In genomic region chr10:7298377-7298776, GRCm38 (mm10) we compare ENCODE assay signal across 27 mouse cellular contexts.
DNase-seq lines count a peak whose midpoint lies in the region; ATAC-seq and TF ChIP-seq lines count a peak whose summit lies in the region.
"Had no signal": no experiment of that assay in that cellular context is flagged by ENCODE, and none has a peak within 500 bp of the region (broad histone marks: within the 10 kb centered on the region; RNA-seq: fewer than 3 reads in every experiment).

No protein-coding gene starts in this region.

- no peaks in the 10 kb centered on the region for H3K27me3 ChIP-seq in kidney, adult 2 months (replicated peaks; ENCODE audit: control insufficient read depth, insufficient read depth, low read length)
- H3K27me3 ChIP-seq in liver, embryonic 12.5 days (replicated peaks), result no peaks in the 10 kb centered on the region
- H3K27me3 ChIP-seq in liver, embryonic 14.5 days (ENCODE audit: control insufficient read depth, insufficient read depth, low read length), result no peaks in the 10 kb centered on the region
- H3K27me3 ChIP-seq: embryonic facial prominence, embryonic 15.5 days; forebrain, embryonic 12.5 days; limb, embryonic 13.5 days; midbrain, embryonic 13.5 days; neural tube, embryonic 15.5 days; stomach, embryonic 15.5 days had no signal

- no peak overlapping the region for H3K4me2 ChIP-seq in liver, embryonic 12.5 days
- no peak overlapping the region for H3K4me2 ChIP-seq in liver, embryonic 14.5 days (ENCODE audit: low read depth)
- H3K4me2 ChIP-seq: embryonic facial prominence, embryonic 15.5 days; forebrain, embryonic 12.5 days; hindbrain, embryonic 14.5 days; limb, embryonic 13.5 days; midbrain, embryonic 13.5 days; neural tube, embryonic 15.5 days; stomach, embryonic 15.5 days had no signal

- 0 out of 2 replicates have a peak, but pooled peaks have one; percentile 18 for ATAC-seq in liver, embryonic 12.5 days
- 0 out of 2 replicates have a peak, but pooled peaks have one; percentile 37 for ATAC-seq in liver, embryonic 14.5 days (ENCODE audit: insufficient read depth)
- ATAC-seq in monocyte, adult 5-6 weeks (replicated peaks; ENCODE audit: insufficient number of reproducible peaks, low FRiP score, low TSS enrichment, poor library complexity, severe bottlenecking), result no peak
- ATAC-seq: intestine, postnatal 0 days; midbrain, embryonic 13.5 days had no signal

- no peak for TF ChIP-seq POLR2A in kidney, adult 2 months (IDR thresholded peaks at IDR 0.05; ENCODE audit: low read depth, low read length)

- H3K4me3 ChIP-seq in kidney, adult 2 months (ENCODE audit: insufficient read depth, low read depth, low read length), result no peak overlapping the region
- H3K4me3 ChIP-seq in liver, embryonic 12.5 days, result no peak overlapping the region
- H3K4me3 ChIP-seq in liver, embryonic 14.5 days (ENCODE audit: insufficient read depth in 1 of 2, low read depth in 2 of 2, low read length in 2 of 2), result no peak overlapping the region
- H3K4me3 ChIP-seq: embryonic facial prominence, embryonic 10.5 days; embryonic facial prominence, embryonic 15.5 days; forebrain, embryonic 12.5 days; heart, embryonic 10.5 days; layer of hippocampus, adult 2 months; limb, embryonic 13.5 days; midbrain, embryonic 13.5 days; neural tube, embryonic 15.5 days; stomach, embryonic 15.5 days had no signal

- H3K36me3 ChIP-seq in kidney, adult 2 months (ENCODE audit: control insufficient read depth, insufficient read depth, low read length), result no peaks in the 10 kb centered on the region
- H3K36me3 ChIP-seq in liver, embryonic 12.5 days, result no peaks in the 10 kb centered on the region
- no peaks in the 10 kb centered on the region for H3K36me3 ChIP-seq in liver, embryonic 14.5 days (replicated peaks; ENCODE audit: control insufficient read depth, insufficient read depth, low read depth)
- H3K36me3 ChIP-seq: embryonic facial prominence, embryonic 10.5 days; embryonic facial prominence, embryonic 15.5 days; forebrain, embryonic 12.5 days; heart, embryonic 10.5 days; limb, embryonic 13.5 days; midbrain, embryonic 13.5 days; neural tube, embryonic 15.5 days; stomach, embryonic 15.5 days had no signal

- no peak for TF ChIP-seq EP300 in liver, embryonic 14.5 days (IDR thresholded peaks at IDR 0.05; ENCODE audit: low read depth)

- 69% methylated on average over 7 of the region's 7 CpGs for WGBS in kidney, adult 2 months
- WGBS in liver, embryonic 12.5 days (ENCODE audit: insufficient replicate concordance), result 73% methylated on average over 7 of the region's 7 CpGs
- 70% methylated on average over 7 of the region's 7 CpGs for whole genome bisulfite sequencing in liver, embryonic 14.5 days (ENCODE audit: insufficient replicate concordance)

- peak; percentile 61 for DNase-seq in kidney, adult 2 months
- no peak for DNase-seq in kidney, postnatal 4 days
- no peak for DNase-seq in liver
- no peak for DNase-seq in liver, embryonic 14.5 days (ENCODE audit: low read depth in 3 of 3, low spot score in 3 of 3)
- DNase-seq: adrenal gland, adult 8-10 months; B cell, adult 2 months; cerebellum, adult 8-10 months; cerebellum, postnatal 25 days; gastrocnemius, postnatal 14 days; lung, adult 2 months; lung, postnatal 10 days; retina, postnatal 1 day; right cerebral cortex, postnatal 14 days had no signal

- H3K9me3 ChIP-seq in liver, embryonic 12.5 days (replicated peaks), result no peaks in the 10 kb centered on the region
- no peaks in the 10 kb centered on the region for H3K9me3 ChIP-seq in liver, embryonic 14.5 days (ENCODE audit: control insufficient read depth, low read length)
- H3K9me3 ChIP-seq: embryonic facial prominence, embryonic 10.5 days; embryonic facial prominence, embryonic 15.5 days; forebrain, embryonic 12.5 days; heart, embryonic 10.5 days; limb, embryonic 13.5 days; midbrain, embryonic 13.5 days; neural tube, embryonic 15.5 days; stomach, embryonic 15.5 days had no signal

- no peak overlapping the region for H3K9ac ChIP-seq in liver, embryonic 12.5 days
- H3K9ac ChIP-seq in liver, embryonic 14.5 days (replicated peaks), result no peak overlapping the region
- H3K9ac ChIP-seq: embryonic facial prominence, embryonic 15.5 days; forebrain, embryonic 12.5 days; hindbrain, embryonic 14.5 days; limb, embryonic 13.5 days; midbrain, embryonic 13.5 days; neural tube, embryonic 15.5 days; stomach, embryonic 15.5 days had no signal

- no peak for TF ChIP-seq CTCF in kidney, adult 2 months (conservative IDR thresholded peaks at IDR 0.05; ENCODE audit: insufficient read depth, insufficient read length, low read depth, low read length)
- TF ChIP-seq CTCF in liver, embryonic 14.5 days (IDR thresholded peaks at IDR 0.05; ENCODE audit: low read depth), result no peak

- no peaks in the 10 kb centered on the region for H3K4me1 ChIP-seq in kidney, adult 2 months (ENCODE audit: control insufficient read depth, insufficient read depth, low read length)
- H3K4me1 ChIP-seq in liver, embryonic 12.5 days, result no peaks in the 10 kb centered on the region
- H3K4me1 ChIP-seq in liver, embryonic 14.5 days (replicated peaks; ENCODE audit: control insufficient read depth in 2 of 2, insufficient read depth in 2 of 2, low read length in 1 of 2), result no peaks in the 10 kb centered on the region
- H3K4me1 ChIP-seq: embryonic facial prominence, embryonic 10.5 days; embryonic facial prominence, embryonic 15.5 days; forebrain, embryonic 12.5 days; heart, embryonic 10.5 days; limb, embryonic 13.5 days; midbrain, embryonic 13.5 days; neural tube, embryonic 15.5 days; stomach, embryonic 15.5 days had no signal

- no peak overlapping the region for H3K27ac ChIP-seq in kidney, adult 2 months (ENCODE audit: insufficient read depth, low read depth, low read length)
- no peak overlapping the region for H3K27ac ChIP-seq in liver, embryonic 12.5 days
- H3K27ac ChIP-seq in liver, embryonic 14.5 days, result no peak overlapping the region
- H3K27ac ChIP-seq: embryonic facial prominence, embryonic 10.5 days; embryonic facial prominence, embryonic 15.5 days; forebrain, embryonic 12.5 days; heart, embryonic 10.5 days; hindbrain, embryonic 14.5 days; layer of hippocampus, adult 2 months; limb, embryonic 13.5 days; macrophage; midbrain, embryonic 13.5 days; neural tube, embryonic 15.5 days; stomach, embryonic 15.5 days had no signal
